Mouse (Mus musculus) MEL (cell line): ENCODE data around the gene Eif2d. TPM values are rescaled to one million over a fixed set of nuclear protein-coding genes. Genes with fewer than 3 reads are reported as not detected.

Experiments
- DNase-seq: peaks from one replicate; pipeline ENCODE4 v3.0.0; 2011; ENCODE audit warnings: low read depth, low spot score
- H3K27ac ChIP-seq: 2 replicates; pipeline ENCODE4 v1.5.1; 2012; ENCODE audit warnings: low read depth, mild to moderate bottlenecking, control low read depth, low read length, moderate library complexity; ENCODE audit not compliant: control insufficient read depth
- H3K27me3 ChIP-seq, 2 experiments: fragments of 150-350 bp in 1 of 2; sonication (generic) in 1 of 2; 2 replicates each; pipeline ENCODE4 v1.6.1; 2012; ENCODE audit warnings: low read length in 2 of 2, mild to moderate bottlenecking in 2 of 2, improper control_type of control experiment in 1 of 2, moderate library complexity in 1 of 2; ENCODE audit not compliant: insufficient read depth in 2 of 2, control insufficient read depth in 1 of 2
- H3K36me3 ChIP-seq, 2 experiments: 2 replicates each; pipeline ENCODE4 v1.6.1; 2012 to 2014; ENCODE audit warnings: low read length in 2 of 2, improper control_type of control experiment in 1 of 2, inconsistent platforms in 1 of 2, mild to moderate bottlenecking in 1 of 2; ENCODE audit not compliant: insufficient read depth in 2 of 2, control insufficient read depth in 1 of 2
- H3K4me1 ChIP-seq, 2 experiments: fragments of 150-350 bp in 1 of 2; sonication (generic) in 1 of 2; 2 replicates each; pipeline ENCODE4 v1.6.1; 2012; ENCODE audit warnings: low read length in 2 of 2, improper control_type of control experiment in 1 of 2, mild to moderate bottlenecking in 1 of 2; ENCODE audit not compliant: insufficient read depth in 2 of 2, control insufficient read depth in 1 of 2
- H3K4me3 ChIP-seq, 2 experiments: fragments of 150-350 bp in 1 of 2; sonication (generic) in 1 of 2; 2 replicates each; pipeline ENCODE4 v1.5.1; 2012; ENCODE audit warnings: low read depth in 2 of 2, low read length in 2 of 2, mild to moderate bottlenecking in 2 of 2, moderate library complexity in 2 of 2, control low read depth in 1 of 2, improper control_type of control experiment in 1 of 2; ENCODE audit not compliant: control insufficient read depth in 1 of 2, insufficient read depth in 1 of 2
- H3K79me2 ChIP-seq: 2 replicates; pipeline ENCODE4 v1.6.1; 2012; ENCODE audit warnings: mild to moderate bottlenecking, low read length, moderate library complexity; ENCODE audit not compliant: control insufficient read depth, poor library complexity, insufficient read depth
- H3K9ac ChIP-seq: 2 replicates; pipeline ENCODE4 v1.6.1; 2012; ENCODE audit warnings: low read depth, mild to moderate bottlenecking, control low read depth, low read length, moderate library complexity; ENCODE audit not compliant: control insufficient read depth, poor library complexity, severe bottlenecking
- H3K9me3 ChIP-seq: fragments of 150-350 bp; sonication (generic); replicated peaks from 2 replicates; pipeline ENCODE4 v1.6.1; 2012; ENCODE audit warnings: mild to moderate bottlenecking, low read length, improper control_type of control experiment, moderate library complexity; ENCODE audit not compliant: insufficient read depth
- BHLHE40 ChIP-seq: IDR thresholded peaks from 2 replicates; pipeline ENCODE4 v1.6.1; 2012; ENCODE audit warnings: low read depth, mild to moderate bottlenecking, inconsistent platforms, low read length, improper control_type of control experiment, borderline replicate concordance
- CHD2 ChIP-seq: IDR thresholded peaks from 2 replicates; pipeline ENCODE4 v1.6.1; 2011; ENCODE audit warnings: low read length, improper control_type of control experiment
- ELF1 ChIP-seq: IDR thresholded peaks from 2 replicates; pipeline ENCODE4 v1.6.1; 2014; ENCODE audit warnings: low read depth, mild to moderate bottlenecking, inconsistent platforms, low read length, improper control_type of control experiment, moderate library complexity
- EP300 ChIP-seq, 2 experiments: IDR thresholded peaks; 2 replicates each; pipeline ENCODE4 v1.6.1; 2011; ENCODE audit warnings: improper control_type of control experiment in 2 of 2, low read length in 2 of 2, low read depth in 1 of 2, mild to moderate bottlenecking in 1 of 2
- ETS1 ChIP-seq: IDR thresholded peaks from 2 replicates; pipeline ENCODE4 v1.6.1; 2012; ENCODE audit warnings: low read depth, mild to moderate bottlenecking, inconsistent platforms, low read length, improper control_type of control experiment, moderate library complexity
- GATA1 ChIP-seq: IDR thresholded peaks from 2 replicates; pipeline ENCODE4 v1.6.1; 2011; ENCODE audit warnings: low read depth, low read length, improper control_type of control experiment
- HCFC1 ChIP-seq: IDR thresholded peaks from 2 replicates; pipeline ENCODE4 v1.6.1; 2012; ENCODE audit warnings: low read depth, mild to moderate bottlenecking, inconsistent platforms, low read length, improper control_type of control experiment, moderate library complexity
- JUND ChIP-seq: IDR thresholded peaks from 2 replicates; pipeline ENCODE4 v1.6.1; 2011; ENCODE audit warnings: low read depth, mild to moderate bottlenecking, improper control_type of control experiment, low read length
- KAT2A ChIP-seq: conservative IDR thresholded peaks from 2 replicates; pipeline ENCODE4 v1.6.1; 2012; ENCODE audit warnings: low read depth, low read length, improper control_type of control experiment, inconsistent platforms
- MAX ChIP-seq: IDR thresholded peaks from 2 replicates; pipeline ENCODE4 v1.6.1; 2011; ENCODE audit warnings: low read length, improper control_type of control experiment
- MEF2A ChIP-seq: IDR thresholded peaks from 2 replicates; pipeline ENCODE4 v1.6.1; 2014; ENCODE audit warnings: low read depth, mild to moderate bottlenecking, inconsistent platforms, low read length, improper control_type of control experiment; ENCODE audit not compliant: poor library complexity, insufficient replicate concordance, severe bottlenecking; ENCODE audit errors: extremely low read depth
- MXI1 ChIP-seq: IDR thresholded peaks from 2 replicates; pipeline ENCODE4 v1.6.1; 2011; ENCODE audit warnings: mild to moderate bottlenecking, low read depth, low read length, improper control_type of control experiment
- MYC ChIP-seq: IDR thresholded peaks from 2 replicates; pipeline ENCODE4 v1.6.1; 2011; ENCODE audit warnings: low read depth, mild to moderate bottlenecking, low read length, improper control_type of control experiment, moderate library complexity
- RAD21 ChIP-seq: IDR thresholded peaks from 2 replicates; pipeline ENCODE4 v1.6.1; 2011; ENCODE audit warnings: mild to moderate bottlenecking, low read depth, low read length, improper control_type of control experiment
- RCOR1 ChIP-seq: IDR thresholded peaks from 2 replicates; pipeline ENCODE4 v1.6.1; 2012; ENCODE audit warnings: low read depth, mild to moderate bottlenecking, inconsistent platforms, low read length, improper control_type of control experiment
- TAL1 ChIP-seq: IDR thresholded peaks from 2 replicates; pipeline ENCODE4 v1.6.1; 2012; ENCODE audit warnings: mild to moderate bottlenecking, inconsistent platforms, low read length, moderate library complexity, mixed read lengths
- TBP ChIP-seq: IDR thresholded peaks from 2 replicates; pipeline ENCODE4 v1.8.0; 2011; ENCODE audit warnings: low read depth, low read length, improper control_type of control experiment
- ZC3H11A ChIP-seq: IDR thresholded peaks from 2 replicates; pipeline ENCODE4 v1.6.1; 2012; ENCODE audit warnings: low read depth, mild to moderate bottlenecking, inconsistent platforms, low read length, improper control_type of control experiment
- ZMIZ1 ChIP-seq: IDR thresholded peaks from 2 replicates; pipeline ENCODE4 v1.6.1; 2012; ENCODE audit warnings: low read depth, mild to moderate bottlenecking, inconsistent platforms, low read length, improper control_type of control experiment, moderate library complexity
- polyA plus RNA-seq, 2 experiments: library from polyadenylated mRNA; stranded (reverse) in 1 of 2; unstranded in 1 of 2; fragments of >175 nt in 1 of 2; fragments of >200 nt in 1 of 2; gene quantifications; 2 replicates each; pipeline versions ENCODE4 v1.2.1 to v1.2.4; 2012; ENCODE audit warnings: low replicate concordance in 2 of 2, low read depth in 1 of 2; ENCODE audit not compliant: insufficient read length in 2 of 2, insufficient read depth in 1 of 2, missing spikeins in 1 of 2
- total RNA-seq: library from RNA; depleted of rRNA; stranded (reverse); fragments of 300-350 nt; gene quantifications from 2 replicates; pipeline ENCODE4 v1.2.3, GENCODE M21; 2012

Gene Eif2d
- total and polyA plus RNA-seq, 3 experiments = 31.0 to 43.6 TPM; not detected in 1

GRCm38 (mm10) chr1:131138191-131139016 is 14.6 kb upstream of the Eif2d start, which contains the start of gene Dyrk3 (continued):
- peak; percentile 36 for TF ChIP-seq HCFC1

GRCm38 (mm10) chr1:131139102-131140095 is 13.6 kb upstream of the Eif2d start:
- peaks cover 0 to 44% of the 10 kb centered on the region in 2 experiments; a peak in 2 of 4 replicates for H3K36me3 ChIP-seq
- H3K9me3 ChIP-seq = no peaks in the 10 kb centered on the region
- H3K9ac ChIP-seq = peak overlapping the region; percentile 64
- TF ChIP-seq JUND = no peak
- TF ChIP-seq TBP = no peak
- no peak for TF ChIP-seq CHD2
- no peak; the same call in 1 of the 2 replicates for TF ChIP-seq RCOR1
- no peak for TF ChIP-seq GATA1
- TF ChIP-seq ZMIZ1 = no peak
- no peak for TF ChIP-seq MXI1
- TF ChIP-seq ETS1 = no peak
- no peak for TF ChIP-seq MEF2A
- no peak; a peak in 1 of 4 replicates for TF ChIP-seq EP300 (IDR thresholded peaks at IDR 0.05; ENCODE audit: low read depth in 1 of 2, low read length in 2 of 2)
- no peak for TF ChIP-seq KAT2A
- TF ChIP-seq ZC3H11A = no peak
- TF ChIP-seq BHLHE40 = no peak
- no peak for TF ChIP-seq TAL1
- no peak for TF ChIP-seq MAX
- TF ChIP-seq RAD21 = no peak
- TF ChIP-seq MYC = no peak
- no peak for TF ChIP-seq ELF1
- no peaks in the 10 kb centered on the region for H3K27me3 ChIP-seq
- H3K4me1 ChIP-seq = peaks cover 32 to 39% of the 10 kb centered on the region in 2 experiments
- DNase-seq = peak; percentile 57
- no peak overlapping the region; the same call in 1 of the 2 replicates for H3K27ac ChIP-seq
- peak overlapping the region; percentile 80 to 88 for H3K4me3 ChIP-seq
- H3K79me2 ChIP-seq = peaks cover 6% of the 10 kb centered on the region
